Mouse (Mus musculus): ENCODE measurements at regions not wholly inside any gene's neighbourhood (a gene's known extent, or its start where the extent isn't known, plus 50 kb on each side); places are given as distances from the start of the nearest gene placed in this dataset.

DNA sequence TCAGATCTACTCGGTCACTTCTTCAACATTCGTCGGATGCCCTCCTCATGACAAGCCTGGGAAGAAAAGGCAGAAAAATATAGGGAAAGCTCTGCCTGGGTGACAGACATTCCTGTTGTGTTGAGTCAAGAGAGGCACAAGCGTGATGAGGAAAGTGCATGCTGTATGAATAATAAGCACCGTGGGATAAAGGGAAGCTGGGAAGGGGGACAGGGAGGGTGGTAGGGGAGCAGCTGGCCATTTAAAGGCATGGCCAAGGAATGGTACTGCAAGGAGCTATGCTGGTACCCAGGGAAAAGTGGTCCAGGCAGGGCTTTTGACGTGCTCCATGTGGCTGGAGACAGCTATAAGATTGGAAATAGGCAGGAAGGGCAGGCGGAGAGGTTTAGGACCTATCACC, 300.9 kb upstream of the Noct start:
- no peak overlapping the region for H3K27ac ChIP-seq
- H3K4me3 ChIP-seq: no peak overlapping the region
- TF ChIP-seq CTCF (IDR thresholded peaks at IDR 0.05): no peak
- intact Hi-C loops (cut with DNase I): no loop called here
- no peak for DNase-seq

DNA sequence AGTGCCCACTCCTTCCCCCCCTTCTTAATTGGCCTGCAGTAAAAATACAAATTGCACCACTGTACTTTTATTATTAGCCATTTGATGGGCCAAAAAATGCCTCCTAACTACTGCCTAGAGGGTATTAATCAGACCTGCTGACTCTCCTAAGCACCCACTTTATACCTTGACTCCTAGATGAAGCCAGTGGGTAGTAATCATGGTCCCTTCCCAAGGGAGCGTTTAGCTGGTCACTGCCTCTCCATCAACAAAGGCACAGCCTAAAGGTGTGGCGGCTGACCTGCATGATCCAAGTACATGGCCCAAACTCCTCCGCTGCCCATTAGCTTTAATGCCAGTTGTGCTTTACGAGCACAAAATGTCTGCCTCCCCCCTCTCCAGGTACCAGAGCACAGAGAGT, 296.9 kb upstream of the Noct start:
- no peak for TF ChIP-seq CTCF (IDR thresholded peaks at IDR 0.05)
- no peak overlapping the region for H3K4me3 ChIP-seq
- H3K27ac ChIP-seq: no peak overlapping the region
- intact Hi-C loops (cut with DNase I): no loop called here
- no peak for DNase-seq

DNA sequence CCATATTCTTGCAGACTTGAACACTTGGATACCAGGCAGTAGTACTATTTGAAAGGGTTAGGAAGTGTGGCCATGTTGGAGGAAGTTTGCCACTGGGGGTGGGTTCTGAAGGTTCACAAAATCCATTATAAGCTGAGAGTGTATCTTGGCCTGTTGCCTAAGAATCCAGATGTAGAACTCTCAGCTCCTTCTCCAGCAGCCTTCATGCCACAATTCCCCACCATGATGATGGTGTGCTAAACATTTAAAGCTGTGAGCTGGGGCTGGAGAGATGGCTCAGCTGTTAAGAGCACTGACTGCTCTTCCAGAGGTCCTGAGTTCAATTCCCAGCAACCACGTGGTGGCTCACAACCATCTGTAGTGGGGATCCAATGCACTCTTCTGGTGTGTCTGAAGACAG, 295.2 kb upstream of the Noct start:
- H3K4me3 ChIP-seq: no peak overlapping the region
- no peak for DNase-seq
- TF ChIP-seq CTCF (IDR thresholded peaks at IDR 0.05): no peak
- no peak overlapping the region for H3K27ac ChIP-seq
- intact Hi-C loops (cut with DNase I): no loop called here

DNA sequence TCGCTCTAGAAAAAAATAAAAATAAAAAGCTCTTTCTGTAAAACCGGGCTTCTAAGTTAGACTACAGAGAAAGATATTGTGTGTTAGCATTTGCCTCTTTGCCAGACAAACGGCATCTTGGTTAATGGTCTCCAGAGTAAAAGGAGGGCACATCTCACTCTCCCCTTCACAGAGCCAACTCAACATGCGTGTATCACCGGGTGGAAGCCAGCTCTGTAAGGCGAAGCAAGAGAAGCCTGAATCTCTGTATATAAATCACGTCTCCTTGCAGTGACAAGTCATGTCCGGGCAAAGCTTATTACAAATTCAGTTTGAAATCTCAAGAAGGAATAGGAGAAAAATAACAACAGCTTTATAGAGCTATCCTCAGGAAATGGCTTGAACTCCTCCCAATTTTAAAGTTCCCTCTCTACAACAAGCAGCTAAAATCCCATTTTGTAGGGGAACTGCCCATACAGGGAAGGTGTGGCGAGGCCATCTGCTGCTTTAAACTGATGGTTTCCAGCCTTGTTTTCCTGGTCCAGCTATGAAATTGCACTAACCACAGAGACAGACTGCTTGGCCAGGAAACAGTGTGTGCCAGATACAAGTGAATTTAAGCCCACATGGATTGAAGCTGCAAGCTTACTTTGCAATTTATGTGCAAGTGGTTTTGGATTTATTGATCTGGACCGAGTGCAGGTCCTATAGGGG, 291.7 kb upstream of the Noct start:
- intact Hi-C loops (cut with DNase I): no loop called here
- no peak for DNase-seq
- Histone ChIP-seq H3K4me3 (no peak overlapping the region), H3K27ac (peak overlapping the region; percentile 57)
- no peak for TF ChIP-seq CTCF (IDR thresholded peaks at IDR 0.05)

DNA sequence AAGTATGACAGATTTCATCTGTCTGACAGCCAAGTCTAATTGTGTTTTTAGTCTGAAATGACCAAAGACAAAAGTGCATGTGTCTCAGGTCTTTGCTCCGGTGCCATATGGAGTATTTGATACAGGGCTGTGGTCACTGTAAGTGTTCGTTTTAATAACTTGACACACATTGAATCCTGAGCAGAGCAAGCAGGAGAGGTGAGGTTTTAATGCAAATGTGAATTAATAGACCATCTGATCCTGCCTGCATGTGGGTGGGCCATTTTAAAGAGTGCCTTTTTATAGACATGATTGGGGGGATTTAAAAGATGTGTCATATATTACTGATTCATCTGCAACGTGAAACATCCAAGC, 291.2 kb upstream of the Noct start:
- no peak overlapping the region for H3K27ac ChIP-seq
- DNase-seq: no peak
- H3K4me3 ChIP-seq: no peak overlapping the region
- no peak for TF ChIP-seq CTCF (IDR thresholded peaks at IDR 0.05)
- intact Hi-C loops (cut with DNase I): no loop called here

DNA sequence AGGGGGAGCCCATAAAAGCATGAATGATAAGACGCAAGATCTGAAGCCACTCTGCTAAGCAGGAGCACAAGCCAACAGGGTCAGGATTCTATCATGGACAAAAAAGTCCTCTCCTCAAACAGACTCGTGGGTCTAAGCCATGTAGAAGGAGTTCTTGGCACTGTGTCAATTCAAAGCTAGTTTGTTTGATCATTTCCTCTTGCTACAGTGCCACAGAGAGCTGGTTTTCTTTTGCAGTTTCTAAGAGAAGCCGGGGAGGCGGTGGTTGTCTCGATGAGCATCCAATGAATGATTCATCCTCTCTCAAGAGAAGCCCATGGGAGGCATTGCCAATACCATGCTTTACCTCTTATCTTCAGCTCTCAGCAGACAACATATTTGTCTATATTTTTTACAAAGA, 284.6 kb upstream of the Noct start:
- intact Hi-C loops (cut with DNase I): no loop called here
- DNase-seq: no peak
- no peak overlapping the region for H3K27ac ChIP-seq
- H3K4me3 ChIP-seq: no peak overlapping the region
- no peak for TF ChIP-seq CTCF (IDR thresholded peaks at IDR 0.05)

DNA sequence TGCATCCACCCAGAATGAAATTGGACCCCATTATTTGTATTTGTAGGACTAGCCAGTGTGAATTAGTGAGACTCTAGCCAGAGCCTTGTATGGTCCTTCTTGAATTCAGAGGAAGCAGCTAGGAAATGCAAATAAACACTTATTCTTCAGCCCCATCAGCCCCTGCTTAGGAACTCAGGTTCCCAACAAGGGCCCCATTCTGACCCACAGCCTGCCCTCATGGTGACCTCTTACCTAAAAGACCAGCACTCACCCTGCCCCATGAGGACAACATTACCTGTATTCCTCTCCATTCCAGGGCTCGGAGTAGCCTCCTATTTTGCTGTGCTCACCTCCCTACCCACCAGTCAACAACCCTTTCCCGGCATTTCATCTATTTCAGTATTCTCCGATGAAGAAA, 283.6 kb upstream of the Noct start:
- intact Hi-C loops (cut with DNase I): no loop called here
- no peak overlapping the region for H3K4me3 ChIP-seq
- no peak overlapping the region for H3K27ac ChIP-seq
- no peak for DNase-seq
- TF ChIP-seq CTCF (IDR thresholded peaks at IDR 0.05): no peak

DNA sequence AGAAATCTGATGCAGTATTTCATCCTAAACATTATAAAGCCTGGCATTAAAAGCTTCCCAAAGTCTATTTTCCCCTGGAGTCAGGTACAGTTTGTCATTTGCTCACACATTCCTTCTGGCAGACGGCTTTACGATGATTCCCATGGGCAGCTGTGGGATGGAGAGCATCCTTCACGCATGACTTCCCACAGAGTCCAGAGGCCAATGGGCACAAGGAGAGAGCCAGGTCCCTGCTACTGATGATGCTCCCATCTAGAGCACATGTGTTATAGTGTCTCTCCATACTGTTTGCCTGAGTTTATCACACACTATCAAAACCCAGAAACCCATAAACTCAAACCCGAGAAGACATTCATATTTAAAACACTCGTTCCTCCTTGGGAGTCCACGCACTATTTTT, 270.8 kb upstream of the Noct start:
- intact Hi-C loops (cut with DNase I): no loop called here
- DNase-seq: no peak
- TF ChIP-seq CTCF (IDR thresholded peaks at IDR 0.05): no peak
- H3K27ac ChIP-seq: no peak overlapping the region
- no peak overlapping the region for H3K4me3 ChIP-seq

DNA sequence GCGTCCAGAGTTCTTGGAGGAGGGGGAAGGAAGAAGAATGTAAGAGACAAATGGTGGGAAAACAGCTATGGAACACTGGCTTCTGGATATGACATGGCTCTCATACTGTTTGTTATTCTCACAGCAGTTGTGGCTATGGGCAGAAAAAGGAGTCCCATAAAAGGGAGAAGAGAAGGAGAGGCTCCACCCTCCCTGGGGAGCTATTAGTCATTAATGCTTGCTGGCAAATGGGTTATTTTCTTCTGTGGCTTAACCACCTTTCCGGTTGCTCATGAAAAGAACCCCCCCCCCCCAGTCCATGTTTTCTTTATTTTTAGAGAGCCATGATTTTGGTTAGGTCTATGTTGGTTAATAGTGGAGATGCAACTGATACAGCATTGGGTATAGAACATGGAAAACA, 253.9 kb upstream of the Noct start:
- intact Hi-C loops (cut with DNase I): no loop called here
- TF ChIP-seq CTCF (IDR thresholded peaks at IDR 0.05): no peak
- no peak overlapping the region for H3K4me3 ChIP-seq
- no peak for DNase-seq
- H3K27ac ChIP-seq: no peak overlapping the region

DNA sequence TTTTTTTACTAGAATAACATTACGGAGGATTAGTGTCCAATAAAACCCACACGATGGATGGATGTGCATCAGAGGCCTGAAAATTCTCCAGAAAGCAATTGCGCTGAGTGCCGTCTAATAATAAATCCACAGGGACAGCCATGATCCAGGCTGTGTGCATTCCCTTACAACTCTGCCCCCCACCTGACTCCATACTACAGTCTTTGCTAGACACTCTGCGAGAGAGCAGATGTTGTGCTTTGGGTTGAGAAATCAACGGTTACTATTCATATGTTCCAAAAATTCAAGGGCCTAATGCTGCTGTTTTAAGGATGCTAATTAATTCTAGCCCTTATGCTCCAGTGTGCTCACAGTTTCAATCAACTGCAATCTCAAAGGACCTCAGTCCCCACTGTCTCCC, 251.2 kb upstream of the Noct start:
- no peak overlapping the region for H3K4me3 ChIP-seq
- intact Hi-C loops (cut with DNase I): no loop called here
- DNase-seq: no peak
- no peak for TF ChIP-seq CTCF (IDR thresholded peaks at IDR 0.05)
- H3K27ac ChIP-seq: no peak overlapping the region

DNA sequence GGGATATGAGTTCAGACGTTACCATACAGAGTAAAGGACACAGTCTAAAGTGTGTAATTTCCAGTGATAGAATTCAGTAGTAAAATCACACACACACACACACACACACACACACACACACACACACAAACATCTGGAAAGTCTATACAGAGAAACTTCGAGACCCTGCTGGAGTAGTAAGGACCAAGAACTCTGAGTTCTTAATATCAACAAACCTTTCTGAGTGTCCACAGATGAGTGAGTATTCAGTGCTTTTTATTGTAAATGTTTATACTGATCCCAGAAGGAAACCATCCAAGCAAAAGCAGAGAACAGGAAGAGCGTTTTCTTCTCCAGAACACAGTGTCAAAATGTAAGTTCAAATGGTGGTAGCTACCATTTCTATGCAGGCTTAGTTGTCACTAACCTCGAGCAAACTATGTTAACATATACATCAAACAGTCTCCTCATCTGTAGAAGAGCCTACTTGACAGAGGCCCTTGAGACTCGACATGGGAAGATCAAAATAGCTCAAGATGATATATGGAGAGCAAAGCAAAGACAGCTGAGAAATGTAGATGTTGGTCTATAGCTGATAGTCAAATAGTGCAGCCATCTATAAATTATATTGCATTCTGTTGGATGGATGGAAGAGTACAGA, 248.0 kb upstream of the Noct start:
- no peak for TF ChIP-seq CTCF (IDR thresholded peaks at IDR 0.05)
- no peak for DNase-seq
- no peak overlapping the region for H3K4me3 ChIP-seq
- intact Hi-C loops (cut with DNase I): no loop called here
- no peak overlapping the region for H3K27ac ChIP-seq

DNA sequence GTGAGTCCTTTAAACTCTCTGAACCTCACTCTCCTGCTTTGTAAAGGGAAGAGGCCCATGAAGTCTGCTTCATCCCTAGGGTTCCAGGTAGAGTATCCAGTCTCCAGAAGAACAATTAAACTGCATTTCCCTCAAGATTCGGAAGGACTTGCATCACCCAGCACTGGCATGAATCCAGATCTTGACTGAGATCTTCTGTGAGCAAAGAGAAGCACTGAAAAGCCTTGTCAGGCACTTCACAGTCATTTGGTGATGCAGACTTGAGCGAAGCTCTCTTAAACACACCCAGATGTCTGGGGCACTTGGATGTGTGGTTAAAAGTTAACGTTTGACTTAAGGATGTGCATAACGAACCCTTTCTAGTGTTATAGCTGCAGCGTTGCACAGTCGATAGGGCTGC, 247.4 kb upstream of the Noct start:
- no peak for DNase-seq
- no peak overlapping the region for H3K27ac ChIP-seq
- intact Hi-C loops (cut with DNase I): no loop called here
- no peak for TF ChIP-seq CTCF (IDR thresholded peaks at IDR 0.05)
- no peak overlapping the region for H3K4me3 ChIP-seq

DNA sequence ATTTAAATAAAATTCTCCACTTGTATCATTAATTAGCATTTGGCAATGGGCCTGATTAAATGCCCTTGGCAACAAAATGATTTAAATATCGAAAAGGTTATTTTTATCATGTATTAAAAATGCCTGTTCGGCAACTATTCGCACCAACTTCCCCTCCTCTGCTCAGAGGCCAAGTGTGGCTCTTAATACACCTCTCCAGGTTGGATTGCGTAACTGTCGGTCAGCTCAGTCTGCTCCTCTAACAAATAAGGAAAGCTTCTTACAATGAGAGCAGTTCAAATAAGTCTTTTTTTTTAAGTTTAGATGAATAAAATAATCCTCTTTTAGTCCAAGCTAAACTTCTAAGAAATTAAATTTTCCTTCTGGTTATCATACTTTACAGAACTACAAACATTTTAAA, 245.6 kb upstream of the Noct start:
- TF ChIP-seq CTCF (IDR thresholded peaks at IDR 0.05): no peak
- Histone ChIP-seq H3K4me3 (no peak overlapping the region), H3K27ac (no peak overlapping the region)
- intact Hi-C loops (cut with DNase I): no loop called here
- DNase-seq: no peak

DNA sequence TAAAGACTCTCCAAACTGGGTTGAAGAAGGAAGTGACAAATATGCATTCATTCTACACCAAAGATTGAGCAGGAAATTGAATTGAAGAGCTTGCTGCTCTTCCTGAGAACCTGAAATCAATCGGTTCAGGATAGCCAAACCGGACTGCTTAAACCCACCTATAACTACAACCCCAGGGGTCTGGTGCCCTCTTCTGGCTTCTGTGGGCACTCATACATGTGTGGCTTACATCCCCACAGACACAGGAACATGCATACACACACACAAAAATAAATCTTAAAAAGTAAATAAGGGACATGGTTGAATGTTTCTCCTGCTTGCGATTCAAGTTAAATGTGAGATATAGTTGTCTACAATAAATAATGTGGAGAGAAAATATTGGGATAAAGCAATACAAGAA, 244.7 kb upstream of the Noct start:
- intact Hi-C loops (cut with DNase I): no loop called here
- Histone ChIP-seq H3K27ac (no peak overlapping the region), H3K4me3 (no peak overlapping the region)
- DNase-seq: no peak
- no peak for TF ChIP-seq CTCF (IDR thresholded peaks at IDR 0.05)
